Mouse (Mus musculus): ENCODE measurements around the gene Rhd. TPM values are rescaled to one million over a fixed set of nuclear protein-coding genes. Genes with fewer than 3 reads are reported as not detected.

Gene Rhd
- total and polyA plus RNA-seq, 3 experiments = 3.3 to 69.7 (median 9.8) TPM

DNA sequence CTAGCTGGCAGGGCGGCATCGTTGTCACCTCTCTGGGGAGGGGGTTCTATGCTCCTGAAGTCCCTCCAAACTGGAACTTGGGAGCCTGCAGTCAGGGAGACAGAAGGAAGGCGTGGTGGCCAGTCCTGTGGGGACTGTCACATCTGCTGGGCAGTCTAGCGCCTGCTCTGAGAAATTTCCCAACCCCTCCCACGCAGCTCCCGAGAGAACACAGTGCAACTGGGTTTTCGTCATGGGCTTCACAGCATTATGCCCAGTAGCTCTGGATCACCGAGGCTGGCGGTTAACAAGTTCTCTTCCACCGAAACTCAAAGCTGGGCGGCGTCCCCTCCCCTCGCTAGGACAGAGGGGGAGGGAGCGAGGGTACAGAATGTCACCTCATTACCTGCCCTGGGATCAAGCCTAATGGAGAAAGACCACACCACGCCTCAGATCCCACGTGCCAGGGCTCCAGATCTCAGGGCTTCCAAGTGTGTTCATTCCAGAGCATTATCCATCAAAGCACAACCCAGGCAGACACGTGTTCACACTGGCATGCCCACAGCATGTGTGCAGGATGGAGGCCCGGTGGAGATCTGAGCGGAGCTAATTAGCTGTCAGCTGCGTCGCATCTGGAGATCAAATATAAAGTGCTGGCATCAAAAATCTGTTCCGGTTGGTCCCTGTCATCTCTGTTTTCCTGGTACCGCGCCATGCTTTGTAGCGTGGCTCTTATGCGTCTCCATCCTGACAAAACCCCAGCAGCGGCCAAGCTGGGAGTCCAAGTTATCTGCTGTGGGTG lies 79.6 kb downstream of the Rhd start:
- Histone ChIP-seq H3K27me3 (ENCODE audit: insufficient read depth, low read length) (peaks cover 44% of the 10 kb centered on the region), H3K9me3 (replicated peaks) (no peaks in the 10 kb centered on the region), H3K4me1 (ENCODE audit: insufficient read depth, low read depth, low read length) (peaks cover 30% of the 10 kb centered on the region), H3K36me3 (replicated peaks) (no peaks in the 10 kb centered on the region), H3K4me3 (ENCODE audit: low read depth, low read length) (no peak overlapping the region)
- no peak for TF ChIP-seq GATA2 (IDR thresholded peaks at IDR 0.05; ENCODE audit: borderline replicate concordance, low read depth, low read length)
- no peak for TF ChIP-seq POLR2AphosphoS5 (IDR thresholded peaks at IDR 0.05; ENCODE audit: insufficient replicate concordance, low read depth, low read length)
- TF ChIP-seq CTCF (IDR thresholded peaks at IDR 0.05; ENCODE audit: low read depth, low read length) = no peak
- TF ChIP-seq TAL1 (conservative IDR thresholded peaks at IDR 0.05; ENCODE audit: low read depth, low read length) = no peak
- TF ChIP-seq GATA1 (IDR thresholded peaks at IDR 0.05; ENCODE audit: borderline replicate concordance, low read length) = no peak
- ATAC-seq (ENCODE audit: extremely low read depth, insufficient number of reproducible peaks, low FRiP score, poor library complexity, severe bottlenecking) (no peak), DNase-seq (ENCODE audit: low spot score) (no peak)

Other genes starting within 250 kb of the Rhd start
- gene Man1c1, start 160.2 kb upstream of the Rhd start, total RNA-seq (2014; fragmentation: Nextera tagmentation) = not detected in 2 replicates
- 0.05 TPM in 1 of 2 replicates, not detected in the other for gene Man1c1, start 160.2 kb upstream of the Rhd start, total RNA-seq (2017)
- gene Man1c1, start 160.2 kb upstream of the Rhd start, polyA plus RNA-seq (2012) = not detected in 2 replicates
- gene Ldlrap1, start 96.5 kb upstream of the Rhd start, total RNA-seq (2014; fragmentation: Nextera tagmentation) = 23.3 and 23.4 TPM in 2 replicates
- 9.4 TPM in 2 replicates for gene Ldlrap1, start 96.5 kb upstream of the Rhd start, total RNA-seq (2017)
- 12.8 and 14.6 TPM in 2 replicates for gene Ldlrap1, start 96.5 kb upstream of the Rhd start, polyA plus RNA-seq (2012)
- gene Maco1, start 11.2 kb upstream of the Rhd start, total RNA-seq (2014; fragmentation: Nextera tagmentation) = 71.8 and 74.9 TPM in 2 replicates
- gene Maco1, start 11.2 kb upstream of the Rhd start, total RNA-seq (2017) = 44.8 and 49.3 TPM in 2 replicates
- 11.3 and 11.4 TPM in 2 replicates for gene Maco1, start 11.2 kb upstream of the Rhd start, polyA plus RNA-seq (2012)
- gene Tmem50a, start 50.5 kb downstream of the Rhd start, total RNA-seq (2014; fragmentation: Nextera tagmentation) = 174 and 225 TPM in 2 replicates
- 218 and 250 TPM in 2 replicates for gene Tmem50a, start 50.5 kb downstream of the Rhd start, total RNA-seq (2017)
- gene Tmem50a, start 50.5 kb downstream of the Rhd start, polyA plus RNA-seq (2012) = 8.0 and 10.3 TPM in 2 replicates
- gene Rsrp1, start 59.1 kb downstream of the Rhd start, total RNA-seq (2014; fragmentation: Nextera tagmentation) = 260 and 286 TPM in 2 replicates
- gene Rsrp1, start 59.1 kb downstream of the Rhd start, total RNA-seq (2017) = 446 and 492 TPM in 2 replicates
- 468 and 529 TPM in 2 replicates for gene Rsrp1, start 59.1 kb downstream of the Rhd start, polyA plus RNA-seq (2012)
- gene Syf2, start 66.4 kb downstream of the Rhd start, total RNA-seq (2014; fragmentation: Nextera tagmentation) = 48.8 and 49.0 TPM in 2 replicates
- 175 and 187 TPM in 2 replicates for gene Syf2, start 66.4 kb downstream of the Rhd start, total RNA-seq (2017)
- gene Syf2, start 66.4 kb downstream of the Rhd start, polyA plus RNA-seq (2012) = 36.7 and 52.3 TPM in 2 replicates

Measured in G1E (cell line).